Mouse (Mus musculus) frontal cortex, postnatal 25 days (tissue): ENCODE measurements around the gene C8b.

Experiments
- DNase-seq, 2 experiments: peaks; one replicate each; pipeline ENCODE4 v3.0.0; 2022; ENCODE audit warnings: low spot score in 2 of 2

The C8b gene

GRCm38 (mm10) chr4:104766065-104766464, at the start of gene C8b:
C8b (plus strand) TSS chr4:104766317.
- DNase-seq = no peak

GRCm38 (mm10) chr4:104716506-104716905, 49.6 kb upstream of the C8b start:
- no peak for DNase-seq

- DNase-seq = no peak
Observed at GRCm38 (mm10) chr4:104718973-104719795, 46.9 kb upstream of the C8b start.

GRCm38 (mm10) chr4:104723527-104724045, 42.5 kb upstream of the C8b start:
- DNase-seq = no peak

- no peak for DNase-seq
Observed at GRCm38 (mm10) chr4:104724258-104724657, 41.9 kb upstream of the C8b start.

- DNase-seq = no peak
Observed at GRCm38 (mm10) chr4:104725673-104726072, 40.4 kb upstream of the C8b start.

GRCm38 (mm10) chr4:104729185-104729584, 36.9 kb upstream of the C8b start:
- no peak for DNase-seq

- DNase-seq = no peak
Observed at GRCm38 (mm10) chr4:104746500-104746899, 19.6 kb upstream of the C8b start.

- no peak for DNase-seq
Observed at GRCm38 (mm10) chr4:104754090-104754489, 12.0 kb upstream of the C8b start.

GRCm38 (mm10) chr4:104760878-104761624, 5.1 kb upstream of the C8b start:
- no peak for DNase-seq

- no peak for DNase-seq
Observed at GRCm38 (mm10) chr4:104768190-104768589, 2.1 kb downstream of the C8b start.

- no peak for DNase-seq
Observed at GRCm38 (mm10) chr4:104769602-104770001, 3.5 kb downstream of the C8b start.

- no peak for DNase-seq
Observed at GRCm38 (mm10) chr4:104770331-104770730, 4.2 kb downstream of the C8b start.

GRCm38 (mm10) chr4:104775601-104776000, 9.5 kb downstream of the C8b start:
- DNase-seq = no peak

GRCm38 (mm10) chr4:104779460-104779859, 13.3 kb downstream of the C8b start:
- no peak for DNase-seq

GRCm38 (mm10) chr4:104781441-104781840, 15.3 kb downstream of the C8b start:
- DNase-seq = no peak

GRCm38 (mm10) chr4:104782346-104782745, 16.2 kb downstream of the C8b start:
- no peak for DNase-seq

- no peak for DNase-seq
Observed at GRCm38 (mm10) chr4:104792111-104792510, 26.0 kb downstream of the C8b start.

- DNase-seq = no peak
Observed at GRCm38 (mm10) chr4:104798951-104799350, 32.8 kb downstream of the C8b start.

GRCm38 (mm10) chr4:104801625-104802024, 35.5 kb downstream of the C8b start:
- DNase-seq = no peak

- DNase-seq = no peak
Observed at GRCm38 (mm10) chr4:104804100-104804499, 38.0 kb downstream of the C8b start.

GRCm38 (mm10) chr4:104805414-104806257, 39.5 kb downstream of the C8b start:
- no peak for DNase-seq
